Mouse (Mus musculus) olfactory bulb, adult 2 months (tissue): ENCODE results near the gene Nr2c1. TPM values are rescaled to one million over a fixed set of nuclear protein-coding genes. Genes with fewer than 3 reads are reported as not detected.

ENCODE experiments used
- H3K27ac ChIP-seq: fragments of 200-500 bp; 2 replicates; pipeline ENCODE4 v1.5.1; 2012; ENCODE audit warnings: low read depth, low read length; ENCODE audit not compliant: insufficient read depth
- H3K4me1 ChIP-seq: fragments of 200-500 bp; 2 replicates; pipeline ENCODE4 v1.6.1; 2012; ENCODE audit warnings: low read length; ENCODE audit not compliant: control insufficient read depth, insufficient read depth
- H3K4me3 ChIP-seq: fragments of 200-500 bp; 2 replicates; pipeline ENCODE4 v1.5.1; 2012; ENCODE audit warnings: mild to moderate bottlenecking, low read depth, low read length, moderate library complexity; ENCODE audit not compliant: insufficient read depth
- CTCF ChIP-seq: fragments of 200-500 bp; IDR thresholded peaks from 2 replicates; pipeline ENCODE4 v1.5.1; 2012; ENCODE audit warnings: low read depth, mild to moderate bottlenecking, low read length, moderate library complexity; ENCODE audit not compliant: insufficient read depth
- POLR2A ChIP-seq: fragments of 200-500 bp; IDR thresholded peaks from 2 replicates; pipeline ENCODE4 v1.6.1; 2012; ENCODE audit warnings: mild to moderate bottlenecking, low read depth, low read length, moderate library complexity; ENCODE audit not compliant: insufficient read depth
- WGBS: fragments of 180-500 bp; shearing (Covaris S2); methylation state at CpG from one replicate; pipeline ENCODE4 v1.1.7; 2018; 5-methylcytosine and 5-hydroxymethylcytosine counted together
- polyA plus RNA-seq: library from polyadenylated mRNA; stranded (reverse); fragments of >200 nt; gene quantifications from 2 replicates; pipeline ENCODE4 v1.2.4, GENCODE M21; 2012; ENCODE audit warnings: low replicate concordance; ENCODE audit not compliant: missing spikeins, insufficient read depth, insufficient read length

Nr2c1 gene
- polyA plus RNA-seq, 1 experiment, result not detected

GRCm38 (mm10) chr10:94159406-94159805, 11.6 kb downstream of the Nr2c1 start:
- Histone ChIP-seq H3K27ac (no peak overlapping the region), H3K4me1 (no peaks in the 10 kb centered on the region), H3K4me3 (no peak overlapping the region)
- TF ChIP-seq CTCF, result no peak
- TF ChIP-seq POLR2A, result no peak
- 96% methylated on average over 4 of the region's 4 CpGs for WGBS

- 95% methylated on average over 5 of the region's 5 CpGs for WGBS
These were observed 13.4 kb downstream of the Nr2c1 start for GRCm38 (mm10) chr10:94161051-94161765.

DNA sequence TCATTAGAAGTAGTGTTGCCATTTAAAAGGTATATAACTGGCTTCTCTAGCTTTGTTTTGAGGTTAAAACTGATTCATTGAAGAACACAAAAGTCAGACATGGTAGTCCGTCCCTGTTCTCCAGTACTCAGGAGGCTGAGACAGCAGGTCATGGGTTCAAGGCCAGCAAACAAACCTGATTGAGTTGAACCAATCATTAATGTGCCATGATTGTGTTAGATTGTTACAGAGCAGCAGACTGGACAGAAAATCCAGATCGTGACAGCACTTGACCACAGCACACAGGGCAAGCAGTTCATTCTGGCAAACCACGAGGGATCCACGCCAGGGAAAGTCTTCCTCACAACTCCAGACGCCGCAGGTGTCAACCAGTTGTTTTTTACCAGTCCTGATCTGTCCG, 14.2 kb downstream of the Nr2c1 start:
- no peaks in the 10 kb centered on the region for H3K4me1 ChIP-seq
- TF ChIP-seq POLR2A (no peak), CTCF (no peak)
- WGBS, result 97% methylated on average over 7 of the region's 7 CpGs
- H3K4me3 ChIP-seq, result no peak overlapping the region
- no peak overlapping the region for H3K27ac ChIP-seq

More at GRCm38 (mm10) chr10:94161051-94161765, 13.4 kb downstream of the Nr2c1 start:
- Histone ChIP-seq H3K4me3 (no peak overlapping the region), H3K27ac (no peak overlapping the region), H3K4me1 (no peaks in the 10 kb centered on the region)
- TF ChIP-seq POLR2A (no peak), CTCF (no peak)

GRCm38 (mm10) chr10:94164104-94164845, 16.5 kb downstream of the Nr2c1 start:
- WGBS, result 88% methylated on average over 5 of the region's 5 CpGs
- Histone ChIP-seq H3K27ac (no peak overlapping the region), H3K4me3 (no peak overlapping the region), H3K4me1 (no peaks in the 10 kb centered on the region)
- TF ChIP-seq POLR2A (no peak), CTCF (no peak)

DNA sequence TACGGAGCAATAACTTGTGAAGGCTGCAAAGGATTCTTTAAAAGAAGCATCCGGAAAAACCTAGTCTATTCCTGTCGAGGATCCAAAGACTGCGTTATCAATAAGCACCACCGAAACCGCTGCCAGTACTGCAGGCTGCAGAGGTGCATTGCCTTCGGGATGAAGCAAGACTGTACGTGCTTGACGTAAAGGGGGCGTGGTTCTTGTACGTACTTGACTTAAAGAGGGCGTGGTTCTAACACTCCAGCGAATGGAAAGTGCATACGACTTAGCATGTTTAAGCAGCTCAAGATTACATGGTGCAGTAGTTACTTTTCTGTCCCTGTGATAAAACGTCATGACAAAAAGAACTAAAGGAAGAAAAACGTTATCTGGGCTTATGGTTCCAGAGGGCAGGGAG, 17.6 kb downstream of the Nr2c1 start:
- H3K4me3 ChIP-seq, result no peak overlapping the region
- WGBS, result 94% methylated on average over 16 of the region's 16 CpGs
- no peak for TF ChIP-seq POLR2A
- TF ChIP-seq CTCF, result no peak
- H3K4me1 ChIP-seq, result no peaks in the 10 kb centered on the region
- H3K27ac ChIP-seq, result no peak overlapping the region

DNA sequence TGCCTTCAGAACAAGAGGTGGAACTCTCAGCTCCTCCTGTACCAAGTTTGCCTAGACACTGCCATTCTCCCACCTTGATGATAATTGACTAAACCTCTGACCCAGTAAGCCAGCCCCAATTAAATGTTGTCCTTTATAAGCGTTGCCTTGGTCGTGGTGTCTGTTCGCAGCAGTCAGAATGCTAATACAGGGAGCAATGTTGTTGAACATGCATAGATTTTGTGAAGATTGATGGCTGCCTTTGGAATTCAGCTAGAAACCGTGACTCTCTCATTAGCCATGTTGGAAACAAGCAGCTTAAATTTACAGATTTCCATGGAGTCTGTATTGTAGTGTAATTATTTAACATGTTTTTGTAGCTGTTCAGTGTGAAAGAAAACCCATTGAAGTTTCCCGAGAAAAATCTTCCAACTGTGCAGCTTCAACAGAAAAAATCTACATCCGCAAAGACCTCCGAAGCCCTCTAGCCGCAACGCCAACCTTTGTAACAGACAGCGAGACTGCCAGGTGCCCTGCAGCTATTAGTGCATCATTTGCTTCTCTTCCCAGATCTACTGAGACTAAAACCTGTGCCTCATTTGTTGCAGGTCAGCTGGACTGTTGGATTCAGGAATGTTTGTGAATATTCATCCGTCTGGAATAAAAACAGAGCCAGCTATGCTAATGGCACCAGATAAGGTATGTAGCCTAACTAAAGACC, 19.4 kb downstream of the Nr2c1 start:
- no peaks in the 10 kb centered on the region for H3K4me1 ChIP-seq
- WGBS, result 57% methylated on average over 11 of the region's 11 CpGs
- TF ChIP-seq POLR2A (no peak), CTCF (no peak)
- H3K27ac ChIP-seq, result no peak overlapping the region
- no peak overlapping the region for H3K4me3 ChIP-seq

- TF ChIP-seq CTCF (no peak), POLR2A (no peak)
- H3K4me1 ChIP-seq, result no peaks in the 10 kb centered on the region
- no peak overlapping the region for H3K4me3 ChIP-seq
- no peak overlapping the region for H3K27ac ChIP-seq
- WGBS, result 44% methylated on average over 12 of the region's 12 CpGs
These were observed 23.8 kb downstream of the Nr2c1 start for GRCm38 (mm10) chr10:94171440-94172130.

DNA sequence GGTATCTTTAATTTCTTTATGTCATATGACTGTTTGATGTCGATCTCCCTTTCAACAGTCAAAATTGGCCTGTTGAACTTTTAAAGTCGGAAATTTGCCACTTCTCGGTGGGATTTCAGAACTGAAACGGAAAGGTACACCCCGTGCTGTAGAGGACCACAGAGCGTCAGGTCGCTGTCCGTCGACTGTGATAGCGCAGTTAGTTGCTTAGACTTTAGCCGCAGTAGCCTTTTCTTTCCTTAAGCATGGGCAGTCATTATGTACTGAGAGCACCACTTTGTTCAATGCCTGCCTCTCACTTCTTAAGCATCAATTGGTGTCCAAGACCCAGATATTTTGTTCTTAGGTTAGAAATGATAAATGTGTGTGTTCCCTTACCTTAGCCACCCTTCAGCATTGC, 24.3 kb downstream of the Nr2c1 start:
- H3K4me1 ChIP-seq, result no peaks in the 10 kb centered on the region
- TF ChIP-seq POLR2A, result no peak
- TF ChIP-seq CTCF, result no peak
- H3K4me3 ChIP-seq, result no peak overlapping the region
- 48% methylated on average over 11 of the region's 11 CpGs for WGBS
- no peak overlapping the region for H3K27ac ChIP-seq
